Mouse (Mus musculus) mesoderm, embryonic 11.5 days (tissue): ENCODE measurements around the gene Hist1h4f.

Source experiments
- DNase-seq: peaks from one replicate; pipeline ENCODE4 v3.0.0-alpha.2; 2012; ENCODE audit warnings: low read depth, low spot score

Hist1h4f gene

GRCm38 (mm10) chr13:23533560-23534367 lies 17.7 kb downstream of the Hist1h4f start, which contains the start of gene Hist1h2af:
Gene Hist1h2af (plus strand): TSS chr13:23533906.
- peak; percentile 91 for DNase-seq

- DNase-seq = no peak
These were observed 19.0 kb downstream of the Hist1h4f start for GRCm38 (mm10) chr13:23532262-23533075.

- peak; percentile 98 for DNase-seq
These were observed 20.3 kb downstream of the Hist1h4f start, which contains the start of gene Hist1h4h for GRCm38 (mm10) chr13:23530901-23531875. Gene Hist1h4h (plus strand): TSS chr13:23531050.

GRCm38 (mm10) chr13:23530181-23530900 lies 21.1 kb downstream of the Hist1h4f start:
- DNase-seq = no peak

- no peak for DNase-seq
These were observed 21.8 kb downstream of the Hist1h4f start for GRCm38 (mm10) chr13:23529480-23530165.

GRCm38 (mm10) chr13:23529005-23529404 lies 22.4 kb downstream of the Hist1h4f start:
- no peak for DNase-seq

GRCm38 (mm10) chr13:23526312-23526711 lies 25.1 kb downstream of the Hist1h4f start:
- peak; percentile 92 for DNase-seq

GRCm38 (mm10) chr13:23525901-23526300 lies 25.5 kb downstream of the Hist1h4f start:
- DNase-seq = no peak

- peak; percentile 93 for DNase-seq
These were observed 26.8 kb downstream of the Hist1h4f start for GRCm38 (mm10) chr13:23524654-23525053.

- DNase-seq = no peak
These were observed 27.5 kb downstream of the Hist1h4f start for GRCm38 (mm10) chr13:23523976-23524375.

GRCm38 (mm10) chr13:23521703-23522102 lies 29.7 kb downstream of the Hist1h4f start:
- peak; percentile 83 for DNase-seq

GRCm38 (mm10) chr13:23519416-23519815 lies 32.0 kb downstream of the Hist1h4f start:
- DNase-seq = peak; percentile 86

- peak; percentile 87 for DNase-seq
These were observed 32.6 kb downstream of the Hist1h4f start for GRCm38 (mm10) chr13:23518885-23519284.

- no peak for DNase-seq
These were observed 33.2 kb downstream of the Hist1h4f start for GRCm38 (mm10) chr13:23518295-23518603.

- peak; percentile 90 for DNase-seq
These were observed 33.7 kb downstream of the Hist1h4f start for GRCm38 (mm10) chr13:23517603-23518294.

GRCm38 (mm10) chr13:23516822-23517602 lies 34.4 kb downstream of the Hist1h4f start:
- peak; percentile 79 for DNase-seq

- DNase-seq = no peak
These were observed 35.4 kb downstream of the Hist1h4f start for GRCm38 (mm10) chr13:23515826-23516620.

GRCm38 (mm10) chr13:23515281-23515680 lies 36.2 kb downstream of the Hist1h4f start:
- no peak for DNase-seq
